Mouse (Mus musculus) G1E (cell line): Measurements from ENCODE around the gene Btg1.

Source experiments
- CTCF ChIP-seq: IDR thresholded peaks from 2 replicates; pipeline ENCODE4 v1.5.1; 2012; ENCODE audit warnings: low read depth, low read length, inconsistent platforms, mixed read lengths
- GATA1 ChIP-seq: IDR thresholded peaks from 2 replicates; pipeline ENCODE4 v1.6.1; 2012; ENCODE audit warnings: borderline replicate concordance, low read length, inconsistent platforms, mixed read lengths
- POLR2AphosphoS5 ChIP-seq: IDR thresholded peaks from 2 replicates; pipeline ENCODE4 v1.6.1; 2012; ENCODE audit warnings: low read depth, low read length, inconsistent platforms; ENCODE audit not compliant: insufficient replicate concordance

GRCm38 (mm10) chr10:96605856-96606255, 10.9 kb upstream of the Btg1 start:
- TF ChIP-seq GATA1, result no peak
- no peak for TF ChIP-seq CTCF
- TF ChIP-seq POLR2AphosphoS5, result no peak
